Mouse (Mus musculus): ENCODE data around the gene Nacc2. TPM values are rescaled to one million over a fixed set of nuclear protein-coding genes. Genes with fewer than 3 reads are reported as not detected.

Gene Nacc2
- polyA plus RNA-seq, 1 experiment from 2014 or later: 6.1 TPM

Other genes with a start within 250 kb of the Nacc2 start
- 30.9 and 61.3 TPM in 2 replicates for gene Camsap1, start 139.9 kb downstream of the Nacc2 start, polyA plus RNA-seq (2014; fragmentation: Nextera tagmentation; extraction: Ambion mirVana)
- gene Ubac1, start 101.5 kb downstream of the Nacc2 start, polyA plus RNA-seq (2014; fragmentation: Nextera tagmentation; extraction: Ambion mirVana): 107 and 121 TPM in 2 replicates
- not detected in 2 replicates for gene Lhx3, start 85.1 kb upstream of the Nacc2 start, polyA plus RNA-seq (2014; fragmentation: Nextera tagmentation; extraction: Ambion mirVana)
- 10.6 and 12.2 TPM in 2 replicates for gene Qsox2, start 114.3 kb upstream of the Nacc2 start, polyA plus RNA-seq (2014; fragmentation: Nextera tagmentation; extraction: Ambion mirVana)
- 0.11 and 0.17 TPM in 2 replicates for gene Ccdc187, start 171.3 kb upstream of the Nacc2 start, polyA plus RNA-seq (2014; fragmentation: Nextera tagmentation; extraction: Ambion mirVana)
- gene Gpsm1, start 192.3 kb upstream of the Nacc2 start, polyA plus RNA-seq (2014; fragmentation: Nextera tagmentation; extraction: Ambion mirVana): 56.0 and 63.6 TPM in 2 replicates
- 28.8 and 33.1 TPM in 2 replicates for gene Dnlz, start 228.9 kb upstream of the Nacc2 start, polyA plus RNA-seq (2014; fragmentation: Nextera tagmentation; extraction: Ambion mirVana)
- 0.22 and 1.1 TPM in 2 replicates for gene Card9, start 237.7 kb upstream of the Nacc2 start, polyA plus RNA-seq (2014; fragmentation: Nextera tagmentation; extraction: Ambion mirVana)